Mouse (Mus musculus) stomach, adult 2 months (tissue): ENCODE measurements around the gene Ttc12. TPM values are rescaled to one million over a fixed set of nuclear protein-coding genes. Genes with fewer than 3 reads are reported as not detected.

Experiments used
- polyA plus RNA-seq: library from polyadenylated mRNA; depleted of rRNA; stranded (reverse); fragments of >200 nt; gene quantifications from 2 replicates; pipeline ENCODE4 v1.2.3, GENCODE M21; 2012; rRNA removed

Gene Ttc12
- 0.26 and 0.30 TPM in 2 replicates for polyA plus RNA-seq

DNA sequence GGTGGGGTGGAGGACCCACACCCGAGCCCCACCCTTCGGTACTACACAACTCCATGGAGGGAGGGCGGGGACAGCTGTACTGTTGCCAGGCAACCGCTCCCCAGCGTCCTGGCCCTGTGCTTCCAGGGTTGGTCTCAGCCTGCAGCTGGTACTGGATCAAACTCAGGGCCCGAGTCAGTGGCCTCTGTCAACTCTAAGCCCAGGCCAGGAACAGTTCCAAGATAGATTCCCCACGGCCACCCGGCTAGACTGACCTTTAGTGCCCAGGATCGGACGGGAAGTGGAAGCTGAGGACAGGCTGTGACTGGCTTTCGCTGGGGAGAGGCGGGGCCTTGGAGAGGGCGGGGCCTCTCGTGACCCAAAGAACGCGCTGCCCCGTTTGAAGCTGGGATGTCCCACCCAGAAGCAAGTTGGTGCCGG is at the start of gene Ttc12:
Ttc12 (minus strand) TSS at position 334 of the 420 bp plus-strand sequence.

DNA sequence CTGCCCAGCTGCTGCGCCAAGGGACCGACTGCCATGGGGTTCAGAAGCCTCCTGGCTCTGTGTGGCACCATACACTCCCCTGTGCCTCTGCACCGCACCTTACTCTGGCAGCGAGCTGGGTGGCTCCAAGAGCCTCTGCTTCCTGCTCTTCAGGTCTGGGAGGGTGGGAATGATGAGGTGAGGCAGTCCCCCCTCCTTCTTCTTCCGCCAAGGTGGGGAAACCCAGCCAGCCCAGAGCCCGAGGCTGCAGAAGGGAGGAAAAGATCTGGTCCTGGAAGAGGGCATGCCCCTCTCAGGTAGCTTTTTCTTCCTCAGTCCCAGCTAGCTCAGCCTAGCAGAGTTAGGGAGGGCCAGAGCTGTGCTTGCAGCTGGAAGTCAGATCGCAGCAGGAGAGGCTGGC is 59.1 kb downstream of the Ttc12 start, which contains the start of gene Ankk1:
Ankk1 (minus strand) TSS at position 101 of the 400 bp plus-strand sequence.

Other genes with a start within 250 kb of the Ttc12 start
- not detected in 2 replicates for gene Gm4894, start 235.7 kb downstream of the Ttc12 start, polyA plus RNA-seq
- 0.06 TPM in 1 of 2 replicates, not detected in the other for gene Drd2, start 145.6 kb downstream of the Ttc12 start, polyA plus RNA-seq
- 0.24 and 0.30 TPM in 2 replicates for gene Ankk1, start 59.2 kb downstream of the Ttc12 start, polyA plus RNA-seq